Mouse (Mus musculus): ENCODE results near the gene Gm49337.

The Gm49337 gene

DNA sequence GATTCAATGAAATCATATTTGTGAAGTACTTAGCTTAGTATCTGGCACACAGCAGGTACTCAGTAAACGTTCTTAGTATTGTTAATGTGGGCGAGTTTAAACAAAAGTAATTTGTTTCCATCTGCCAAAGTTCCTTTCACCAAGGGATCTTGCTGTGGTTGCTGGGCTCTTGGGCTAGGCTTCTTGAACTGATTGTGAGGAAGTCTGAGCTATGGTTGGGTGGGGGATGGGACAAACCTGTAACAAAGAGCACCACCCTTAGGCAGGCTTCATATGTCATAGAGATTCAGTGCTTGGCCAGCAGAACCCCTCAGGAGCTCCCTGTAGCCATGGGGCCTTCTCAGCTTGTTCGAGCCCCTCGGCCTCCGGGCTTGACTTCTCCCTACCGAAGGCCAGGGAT is at the start of gene Gm49337, which contains the start of gene 1700042G07Rik:
TSS of gene Gm49337 (plus strand) at position 313 of the 400 bp plus-strand sequence.
TSS of gene 1700042G07Rik (plus strand) at position 301 of the 400 bp plus-strand sequence.
- DNase-seq (ENCODE audit: low read depth in 2 of 2, low spot score in 2 of 2): no peak

DNA sequence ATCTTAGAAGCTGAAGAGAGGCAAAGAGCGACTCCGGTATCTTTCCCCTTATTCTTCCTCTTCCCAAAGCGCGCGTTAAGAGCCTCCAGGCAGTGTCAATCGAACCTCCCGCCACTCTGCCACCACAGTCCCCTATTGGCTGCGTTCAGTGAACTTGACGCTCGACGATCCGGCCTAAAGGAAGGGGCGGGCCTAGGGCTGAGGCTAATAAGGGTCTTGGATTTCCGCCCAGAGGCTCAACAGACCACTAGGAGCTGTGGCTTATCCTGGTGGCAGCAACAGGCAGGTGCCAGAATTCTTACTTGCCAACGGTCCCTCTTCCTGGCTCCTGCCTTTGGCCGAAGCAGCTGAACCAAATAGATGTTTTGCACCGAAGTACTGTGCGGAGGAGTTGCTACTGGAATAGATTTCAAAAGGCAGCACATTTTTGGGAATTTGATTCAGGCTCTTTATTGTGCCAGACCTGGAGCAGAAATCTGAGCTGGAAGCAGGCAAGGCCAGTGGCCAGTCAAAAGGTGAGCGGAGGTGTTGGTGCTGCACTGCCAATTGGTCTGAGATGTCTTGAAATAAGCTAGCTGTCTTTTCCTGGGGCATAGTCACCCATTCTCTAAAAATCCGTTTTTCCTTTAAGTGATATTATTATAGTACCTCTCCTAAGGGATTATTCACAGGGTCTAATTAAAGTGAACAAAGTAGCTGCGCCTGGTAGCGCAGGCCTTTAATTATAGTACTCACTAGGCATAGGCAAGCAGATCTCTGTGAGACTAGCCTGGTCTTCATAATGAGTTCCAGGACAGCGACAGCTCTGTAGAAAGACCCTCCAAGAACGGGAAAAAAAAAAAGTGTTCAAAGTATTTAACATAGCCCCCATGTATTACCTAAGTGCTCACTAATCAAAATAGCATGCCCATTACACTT is 49.3 kb upstream of the Gm49337 start, which contains the start of the genes Rad54l and Pomgnt1:
TSS of gene Rad54l (minus strand) at position 89 of the 918 bp plus-strand sequence.
TSS of gene Pomgnt1 (plus strand) at position 239 of the 918 bp plus-strand sequence.
- DNase-seq (ENCODE audit: low read depth in 2 of 2, low spot score in 2 of 2): peak; percentile 24 to 50

DNA sequence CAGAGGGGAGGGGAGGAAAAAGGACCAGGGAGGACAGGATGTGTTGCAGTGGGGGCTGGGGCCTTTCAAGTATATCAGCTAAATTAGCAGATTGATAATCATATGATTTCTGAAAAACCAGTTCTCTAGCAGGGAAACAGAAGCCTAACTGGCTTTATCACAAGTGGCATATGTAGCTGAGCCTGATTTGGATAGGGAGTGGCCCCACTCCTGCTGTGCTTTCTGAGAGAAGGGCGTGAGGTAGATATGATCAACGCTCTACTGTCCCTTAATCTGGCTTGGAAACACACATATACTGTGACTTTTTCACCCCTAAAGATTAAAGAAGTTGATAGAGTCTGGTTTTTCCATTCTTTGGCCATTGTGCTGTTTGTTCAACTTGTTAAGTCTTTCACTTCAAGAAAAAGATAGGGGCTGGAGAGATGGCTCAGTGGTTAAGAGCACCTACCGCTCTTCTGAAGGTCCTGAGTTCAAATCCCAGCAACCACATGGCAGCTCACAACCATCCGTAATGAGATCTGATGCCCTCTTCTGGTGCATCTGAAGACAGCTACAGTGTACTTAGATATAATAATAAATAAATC is 47.3 kb upstream of the Gm49337 start:
- no peak for DNase-seq (ENCODE audit: low read depth in 2 of 2, low spot score in 2 of 2)

DNA sequence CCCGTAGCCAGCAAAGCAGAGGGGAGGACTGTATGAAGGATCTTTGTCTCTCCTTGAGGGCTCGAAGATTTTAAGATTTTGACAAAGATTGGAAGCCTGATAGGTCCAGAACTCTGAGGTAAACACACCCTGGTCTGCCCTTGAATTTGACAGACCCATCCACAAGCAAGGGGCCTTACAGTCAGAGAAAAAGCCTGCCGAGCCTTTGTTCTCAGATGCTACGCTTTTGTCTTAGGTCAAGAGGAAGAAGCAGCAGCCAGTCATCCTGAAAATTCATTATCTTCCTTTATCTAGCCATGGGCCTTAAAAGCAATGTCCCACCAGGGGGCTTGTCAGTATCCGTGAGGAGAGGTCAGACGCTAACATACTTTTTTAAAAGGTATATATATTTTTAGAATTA is 45.2 kb upstream of the Gm49337 start:
- DNase-seq (ENCODE audit: low read depth in 2 of 2, low spot score in 2 of 2): no peak

DNA sequence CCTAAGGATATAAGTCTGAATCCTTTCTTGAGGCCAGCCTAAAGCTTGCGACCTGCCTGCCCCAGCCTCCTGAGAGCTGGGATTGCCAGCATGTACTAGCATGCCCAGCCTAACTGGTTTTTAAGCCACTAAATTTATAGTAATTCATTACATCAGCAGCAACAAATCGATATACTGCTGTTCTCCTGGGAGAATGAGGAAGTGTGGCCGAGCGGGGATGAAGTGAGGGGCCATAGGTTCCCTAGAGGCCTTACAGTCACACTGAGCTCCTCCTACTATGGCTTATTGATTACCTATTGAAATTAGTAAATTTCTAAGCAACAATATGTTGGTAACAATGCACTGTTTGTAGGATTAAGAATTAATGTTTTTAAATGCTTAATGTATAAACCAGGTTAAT is 40.1 kb upstream of the Gm49337 start:
- no peak for DNase-seq (ENCODE audit: low read depth in 2 of 2, low spot score in 2 of 2)

DNA sequence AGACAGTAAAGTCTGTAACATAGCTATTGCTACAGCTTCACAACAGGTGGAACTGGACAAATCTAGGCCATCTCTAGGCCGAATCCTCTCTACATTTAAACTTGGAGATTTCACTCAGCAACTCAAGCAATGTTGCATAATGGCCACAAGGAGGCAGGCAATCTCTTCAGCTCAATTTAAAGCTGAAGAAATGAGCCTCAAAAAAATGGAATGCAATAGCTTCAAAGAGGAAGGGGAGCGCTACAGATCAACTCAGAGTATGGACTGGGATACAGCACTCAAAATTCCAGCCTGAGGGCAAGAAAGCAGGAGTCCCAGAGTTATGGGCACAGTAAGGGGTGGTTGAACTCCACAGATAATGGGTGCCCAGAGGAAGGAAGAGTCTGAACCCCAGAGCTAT is 38.2 kb upstream of the Gm49337 start:
- no peak for DNase-seq (ENCODE audit: low read depth in 2 of 2, low spot score in 2 of 2)

DNA sequence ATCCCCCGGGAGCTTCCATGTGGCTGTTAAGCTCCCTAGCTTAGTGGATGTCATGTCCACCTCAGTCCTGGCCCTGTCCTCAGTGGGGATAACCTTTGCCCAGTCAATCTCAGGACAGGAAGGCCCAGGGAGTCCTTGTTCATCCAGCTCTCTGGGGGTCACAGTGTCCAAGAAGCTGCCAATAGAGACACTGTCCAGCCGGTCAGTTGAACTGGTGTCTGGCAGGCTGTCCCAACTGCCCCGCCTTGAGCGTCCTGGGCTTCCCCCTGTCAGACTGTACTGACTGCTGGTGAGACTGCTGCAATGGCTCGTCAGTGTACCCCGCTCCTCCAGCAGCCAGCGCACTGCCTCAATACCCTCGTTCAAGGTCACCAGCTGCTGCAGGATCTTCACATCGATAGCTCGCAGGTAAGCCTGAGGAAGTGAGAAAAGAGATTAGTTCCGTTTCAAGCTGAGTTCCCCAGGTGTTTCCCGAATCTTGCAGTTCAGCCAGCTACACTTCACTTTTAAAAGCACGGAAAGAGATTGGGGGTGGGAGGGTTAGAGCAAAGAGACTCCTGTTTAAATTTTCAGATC is 35.7 kb upstream of the Gm49337 start:
- no peak for DNase-seq (ENCODE audit: low read depth in 2 of 2, low spot score in 2 of 2)

DNA sequence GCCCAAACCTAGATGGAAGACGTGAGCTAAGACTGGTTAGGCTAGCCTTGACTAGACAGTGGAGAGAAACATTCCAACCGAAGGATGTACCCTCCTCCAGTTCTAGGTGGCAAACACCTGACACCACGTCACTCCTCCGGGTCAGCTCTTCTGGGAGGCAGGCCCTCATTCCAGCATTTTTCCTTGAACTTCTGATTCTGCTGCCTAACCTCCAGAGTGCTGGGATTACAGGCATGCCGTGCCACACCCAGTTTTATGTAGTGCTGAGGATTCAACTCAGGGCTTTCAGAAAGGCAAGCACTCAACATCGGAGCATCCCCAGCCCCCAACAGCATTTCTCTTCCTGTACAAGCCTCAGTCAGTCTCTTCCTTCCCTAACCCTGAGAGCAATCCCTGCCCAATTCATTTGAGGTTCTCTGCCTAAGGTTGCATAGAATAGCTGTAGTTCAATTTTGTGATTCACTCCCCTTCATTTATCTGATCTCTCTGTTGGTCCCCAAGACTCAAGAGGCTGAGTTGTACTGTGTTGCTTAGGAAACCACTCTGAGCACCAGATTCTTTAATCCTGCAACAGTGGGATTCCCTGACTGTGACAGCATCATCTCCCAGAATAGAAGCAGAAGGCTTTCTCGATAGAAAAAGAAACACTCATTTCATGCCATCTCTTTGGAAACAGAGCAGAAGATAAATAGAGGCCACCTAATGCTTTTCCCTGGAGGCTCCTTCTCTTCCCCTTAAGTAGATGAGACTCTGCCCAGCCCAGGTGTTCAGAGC is 32.2 kb upstream of the Gm49337 start:
- no peak for DNase-seq (ENCODE audit: low read depth in 2 of 2, low spot score in 2 of 2)

DNA sequence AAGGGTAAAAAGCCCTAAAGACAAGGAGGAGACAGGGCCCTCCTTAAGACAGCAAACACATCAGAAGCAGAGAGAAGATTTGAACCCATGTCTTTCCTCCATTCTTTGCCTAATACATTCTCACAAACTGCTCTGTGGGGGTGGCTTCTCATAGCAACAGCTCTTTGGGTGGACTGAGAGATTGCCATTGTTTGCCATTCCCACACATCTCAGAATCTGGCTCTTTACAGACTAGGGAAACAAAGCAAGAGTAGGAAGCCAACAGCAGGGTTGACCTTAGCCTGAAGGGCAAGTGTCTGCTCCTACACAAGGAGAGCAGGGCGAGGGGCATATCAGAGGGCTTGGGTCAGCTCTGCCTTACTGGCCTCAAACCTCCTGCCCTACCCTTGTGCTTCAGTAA is 31.4 kb upstream of the Gm49337 start:
- DNase-seq (ENCODE audit: low read depth in 2 of 2, low spot score in 2 of 2): no peak

DNA sequence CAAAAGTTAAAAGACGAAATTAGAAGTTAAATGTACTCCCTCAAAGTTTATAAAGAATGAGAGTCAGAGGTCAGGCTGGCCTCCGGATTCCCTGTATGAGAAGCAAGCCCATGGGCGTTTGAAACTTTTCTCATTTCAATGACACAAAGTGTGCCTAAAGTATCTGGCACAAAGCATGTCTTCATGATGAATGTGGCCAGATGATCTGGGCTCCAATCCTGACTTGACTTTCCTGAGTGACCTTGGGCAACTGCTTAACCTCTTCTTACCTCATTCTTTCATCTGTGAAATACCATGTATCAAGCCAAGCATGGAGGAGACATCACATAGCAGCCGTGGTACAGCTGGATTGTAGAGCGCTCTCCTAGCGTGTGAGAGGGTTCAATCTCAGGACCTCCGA is 30.9 kb upstream of the Gm49337 start:
- no peak for DNase-seq (ENCODE audit: low read depth in 2 of 2, low spot score in 2 of 2)

DNA sequence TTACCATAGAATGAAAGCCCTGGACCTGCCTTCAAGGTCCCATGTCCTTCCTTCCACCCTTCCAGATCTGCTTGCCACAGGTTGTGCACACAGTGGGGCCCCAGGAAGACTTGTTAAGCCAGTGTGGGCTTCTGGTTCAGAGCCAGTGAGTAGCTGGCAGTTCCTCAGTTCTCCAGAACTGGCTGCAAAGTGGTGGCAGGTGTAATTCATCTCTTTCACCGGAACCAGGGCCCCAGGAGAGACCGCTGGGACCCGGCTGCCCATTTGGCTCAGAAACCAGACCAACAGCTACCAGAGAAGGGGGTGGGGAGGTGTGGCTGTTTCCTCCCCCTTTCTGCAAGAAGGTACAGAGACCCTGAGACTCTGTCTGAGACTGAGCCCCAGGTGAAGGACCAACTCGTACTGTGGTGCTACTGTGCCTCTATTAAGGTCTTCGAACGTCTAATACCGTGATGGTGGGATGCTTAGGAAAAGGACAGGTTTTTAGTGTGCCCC is 29.8 kb upstream of the Gm49337 start:
- no peak for DNase-seq (ENCODE audit: low read depth in 2 of 2, low spot score in 2 of 2)

DNA sequence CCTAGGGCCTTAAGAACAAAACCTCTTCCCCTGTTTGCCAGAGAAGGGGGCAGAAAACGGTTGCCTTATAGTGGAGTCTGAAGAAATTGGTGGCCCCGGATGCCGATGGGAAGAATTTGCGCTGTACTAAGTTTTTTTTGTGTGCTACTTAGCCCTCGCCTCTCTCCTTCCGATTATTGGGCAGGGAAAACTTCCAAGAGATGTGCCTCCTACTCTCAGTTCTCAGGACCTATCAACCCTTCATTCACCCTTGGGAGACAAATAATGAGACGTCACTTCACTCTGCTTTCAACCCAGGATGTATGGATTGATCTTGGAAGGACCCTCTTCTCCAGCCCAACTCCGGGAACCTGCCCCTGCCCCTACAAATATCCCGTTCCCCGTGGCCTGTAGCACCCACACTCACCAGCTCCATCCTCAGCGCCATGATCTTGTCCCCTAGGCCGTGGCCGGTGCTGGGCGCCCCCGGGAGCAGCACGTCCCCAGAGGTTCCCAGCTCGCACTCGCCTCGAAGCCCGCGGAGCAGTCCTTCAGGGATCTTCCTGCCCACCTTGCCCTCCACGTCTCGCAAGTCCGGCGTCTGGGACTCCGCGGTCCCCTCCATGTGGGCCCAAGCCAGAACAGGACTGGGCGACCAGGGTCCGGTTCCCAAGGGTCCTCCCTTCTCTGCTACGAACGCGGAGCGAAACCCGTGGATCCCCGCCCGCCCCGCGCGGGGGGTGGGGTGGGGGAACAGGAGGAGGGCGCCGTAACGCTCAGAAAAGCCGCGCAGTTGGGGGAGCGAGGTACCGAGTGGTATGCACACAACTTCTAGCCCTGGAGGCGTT is 29.1 kb upstream of the Gm49337 start:
- peak; percentile 27 to 30 for DNase-seq (ENCODE audit: low read depth in 2 of 2, low spot score in 2 of 2)

DNA sequence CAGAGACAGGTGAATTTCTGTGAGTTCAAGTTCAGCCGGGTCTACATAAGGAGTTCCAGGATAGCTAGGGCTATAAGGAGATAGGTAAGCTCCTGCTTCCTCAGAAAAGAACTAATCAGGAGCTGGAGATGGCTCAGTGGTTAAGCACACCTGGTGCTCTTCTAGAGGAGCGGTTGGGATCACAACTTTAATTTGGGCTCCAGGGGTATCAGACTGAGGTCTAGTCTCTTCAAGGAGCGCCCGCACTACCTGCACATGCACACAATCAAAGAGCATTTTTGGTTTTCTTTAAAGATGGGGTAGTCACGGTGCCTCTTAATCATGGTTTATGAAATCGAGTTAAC is 23.4 kb upstream of the Gm49337 start:
- DNase-seq (ENCODE audit: low read depth in 2 of 2, low spot score in 2 of 2): no peak

DNA sequence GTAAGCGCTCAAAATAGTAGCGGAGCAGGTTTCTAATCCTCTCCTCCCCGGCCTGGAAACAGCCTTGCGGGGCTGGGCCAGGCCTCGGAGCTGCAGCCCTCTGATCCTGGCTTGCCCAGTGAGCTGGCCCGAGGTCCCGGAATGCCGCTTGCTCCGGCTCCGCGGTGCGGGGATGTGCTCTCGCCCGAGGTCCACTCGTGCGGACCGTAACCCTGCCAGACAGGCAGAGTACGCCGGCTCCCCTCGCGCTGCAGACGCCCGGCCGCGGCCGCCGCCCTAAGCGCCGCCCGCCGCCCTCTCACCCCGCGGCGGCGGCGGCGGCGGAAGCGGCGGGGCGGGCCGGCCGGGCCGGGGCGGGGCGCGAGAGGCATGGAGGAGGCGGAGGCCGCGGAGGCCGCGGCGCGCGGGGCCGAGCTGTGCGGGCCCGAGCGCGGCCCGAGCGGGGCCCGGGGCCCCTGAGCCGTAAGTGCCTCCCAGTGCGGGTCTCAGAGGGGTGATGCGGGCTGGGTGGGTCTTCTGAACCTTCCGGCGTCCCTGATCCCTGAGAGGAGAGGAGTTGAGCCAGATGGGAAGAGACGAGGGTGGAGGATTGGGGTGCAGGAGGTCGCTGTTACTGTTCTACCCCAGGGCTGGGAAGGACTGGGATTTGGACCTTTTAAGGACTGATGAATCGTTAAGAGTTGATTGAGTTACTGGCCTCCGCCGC is 22.9 kb upstream of the Gm49337 start:
- DNase-seq (ENCODE audit: low read depth in 2 of 2, low spot score in 2 of 2): peak in 1 of 2 experiments; percentile 41

DNA sequence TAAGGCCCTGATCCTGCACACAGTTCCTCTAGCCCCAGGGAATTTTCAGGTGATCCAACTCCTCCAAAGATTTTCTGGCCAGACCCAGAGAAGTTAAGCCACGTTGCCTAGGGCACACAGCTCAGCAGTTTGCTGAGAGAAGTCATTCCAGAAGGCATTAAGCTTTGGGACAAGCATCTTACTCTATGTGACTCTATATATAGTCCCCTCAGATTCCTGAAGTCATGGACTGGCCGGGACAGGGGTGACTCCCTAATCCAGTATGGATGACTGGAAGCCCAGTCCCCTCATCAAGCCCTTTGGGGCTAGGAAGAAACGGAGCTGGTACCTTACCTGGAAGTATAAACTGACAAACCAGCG is 22.3 kb upstream of the Gm49337 start:
- DNase-seq (ENCODE audit: low read depth in 2 of 2, low spot score in 2 of 2): no peak

DNA sequence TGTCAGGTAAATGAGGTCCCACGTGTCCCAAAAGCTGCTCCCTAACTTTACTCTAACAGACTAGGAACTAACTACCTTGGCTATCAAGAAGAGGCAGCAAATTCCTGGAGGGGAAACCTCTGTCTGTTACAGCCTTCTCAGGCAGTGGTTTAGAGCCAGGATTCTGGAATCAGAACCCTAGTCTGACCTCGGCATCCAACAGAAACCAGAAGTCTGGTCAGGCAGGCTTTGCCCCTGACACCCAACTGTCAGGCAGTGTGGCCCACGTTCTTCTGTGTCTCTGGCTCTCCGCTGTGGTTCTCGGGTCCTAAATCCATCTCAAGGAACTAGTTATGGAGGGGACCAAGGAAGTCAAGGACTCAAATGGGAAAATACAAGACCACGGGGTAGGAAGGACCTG is 21.9 kb upstream of the Gm49337 start, which contains the start of gene Lurap1:
TSS of gene Lurap1 (minus strand) at position 101 of the 400 bp plus-strand sequence.
- DNase-seq (ENCODE audit: low read depth in 2 of 2, low spot score in 2 of 2): no peak

DNA sequence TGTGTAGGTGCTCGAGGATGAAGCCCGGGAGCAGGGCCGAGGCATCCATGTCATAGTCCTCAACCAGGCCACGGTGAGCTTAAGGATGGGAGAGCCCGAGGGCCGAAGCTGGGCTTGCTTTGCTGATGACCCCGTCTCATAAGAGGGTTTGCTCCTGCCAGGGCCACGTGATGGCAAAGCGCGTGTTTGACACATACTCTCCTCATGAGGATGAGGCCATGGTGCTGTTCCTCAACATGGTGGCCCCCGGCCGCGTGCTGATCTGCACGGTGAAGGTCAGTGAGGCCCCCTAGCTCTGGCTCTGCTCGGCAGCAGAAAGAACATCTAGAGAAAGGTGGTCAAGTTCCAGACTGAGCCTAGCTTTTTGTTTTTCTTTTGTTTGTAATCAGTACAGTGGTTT is 20.5 kb upstream of the Gm49337 start:
- DNase-seq (ENCODE audit: low read depth in 2 of 2, low spot score in 2 of 2): no peak

DNA sequence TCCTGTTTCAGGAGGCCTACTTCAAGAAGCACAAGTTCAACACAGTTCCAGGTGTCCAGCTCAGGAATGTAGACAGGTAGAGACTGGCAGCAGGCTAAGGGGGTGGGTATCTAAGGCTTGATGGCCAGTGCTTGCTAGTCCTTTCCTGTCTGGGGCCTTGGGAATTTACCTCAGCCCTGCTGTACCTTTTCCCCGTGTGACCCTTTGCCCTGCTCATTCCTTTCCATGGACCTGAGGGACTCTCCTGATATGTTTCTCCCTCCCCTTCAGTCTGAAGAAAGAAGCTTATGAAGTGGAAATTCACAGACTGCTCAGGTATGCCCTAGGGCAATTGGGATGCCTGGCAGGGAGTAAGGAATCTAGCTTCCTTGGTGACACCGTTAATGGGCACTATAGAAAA is 15.3 kb upstream of the Gm49337 start:
- no peak for DNase-seq (ENCODE audit: low read depth in 2 of 2, low spot score in 2 of 2)

DNA sequence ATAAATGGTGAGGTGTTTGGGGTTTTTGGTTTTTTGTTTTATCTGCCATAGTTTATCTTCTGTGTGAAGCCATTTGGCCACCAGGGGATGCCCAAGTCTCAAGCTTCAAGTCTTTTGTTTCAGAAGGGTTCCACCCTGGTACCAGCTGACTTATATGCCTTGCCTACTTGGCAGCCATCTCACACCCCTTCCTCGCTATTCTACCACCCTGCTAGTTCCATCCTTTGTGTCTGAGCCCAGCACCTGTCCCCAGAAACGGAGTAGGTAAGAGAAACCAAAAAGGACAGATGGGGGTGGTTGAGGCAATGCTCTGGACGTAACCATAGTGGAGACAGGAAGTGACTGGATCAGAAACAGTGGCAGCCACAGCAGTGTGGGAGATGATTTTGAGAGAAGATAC is 13.3 kb upstream of the Gm49337 start:
- peak in 1 of 2 experiments; percentile 37 for DNase-seq (ENCODE audit: low read depth in 2 of 2, low spot score in 2 of 2)

DNA sequence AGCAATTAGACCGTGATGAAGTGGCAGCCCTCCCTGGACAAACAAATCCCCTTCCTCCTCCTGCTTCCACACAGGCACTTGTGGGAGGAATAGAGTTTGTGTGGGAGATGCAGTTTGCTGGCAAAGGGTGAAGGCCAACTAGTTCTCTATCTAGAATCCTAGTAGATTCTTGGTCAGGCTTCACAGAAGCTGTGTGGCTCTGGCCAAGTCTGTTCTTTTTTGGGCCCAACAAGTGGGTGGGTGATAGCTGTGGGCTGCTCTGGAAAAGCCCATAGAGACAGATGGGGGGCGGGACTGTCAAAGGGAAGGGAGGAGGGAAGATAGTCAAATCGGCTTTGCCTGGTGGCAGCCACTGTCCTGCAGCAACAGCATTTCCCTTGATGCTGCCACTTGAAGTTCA is 12.4 kb upstream of the Gm49337 start:
- no peak for DNase-seq (ENCODE audit: low read depth in 2 of 2, low spot score in 2 of 2)
